Mouse (Mus musculus) heart, embryonic 15.5 days (tissue): Measurements from ENCODE around the gene Atp5e. TPM values are rescaled to one million over a fixed set of nuclear protein-coding genes. Genes with fewer than 3 reads are reported as not detected.

Source experiments
- ATAC-seq: fragments of 200-750 bp; cut with Nextera tagmentation; replicated peaks from 2 replicates; pipeline ENCODE4 v1.8.0; 2017; ENCODE audit warnings: low read depth, moderate TSS enrichment; ENCODE audit not compliant: insufficient number of reproducible peaks, insufficient read depth, low FRiP score
- H3K27ac ChIP-seq: fragments of 300-500 bp; sonication (generic); 2 replicates; pipeline ENCODE4 v1.5.1; 2015; ENCODE audit warnings: mild to moderate bottlenecking, inconsistent platforms
- H3K27me3 ChIP-seq: fragments of 300-500 bp; sonication (generic); 2 replicates; pipeline ENCODE4 v1.6.1; 2015; ENCODE audit warnings: inconsistent platforms
- H3K36me3 ChIP-seq: fragments of 300-500 bp; sonication (generic); 2 replicates; pipeline ENCODE4 v1.6.1; 2015; ENCODE audit warnings: mild to moderate bottlenecking, inconsistent platforms
- H3K4me1 ChIP-seq: fragments of 300-500 bp; sonication (generic); replicated peaks from 2 replicates; pipeline ENCODE4 v1.6.1; 2015; ENCODE audit warnings: inconsistent platforms
- H3K4me2 ChIP-seq: fragments of 300-500 bp; sonication (generic); 2 replicates; pipeline ENCODE4 v1.6.1; 2015; ENCODE audit warnings: inconsistent platforms, mild to moderate bottlenecking, moderate library complexity
- H3K4me3 ChIP-seq: fragments of 300-500 bp; sonication (generic); 2 replicates; pipeline ENCODE4 v1.5.1; 2015; ENCODE audit warnings: mild to moderate bottlenecking, inconsistent platforms
- H3K9ac ChIP-seq: fragments of 300-500 bp; sonication (generic); 2 replicates; pipeline ENCODE4 v1.6.1; 2015; ENCODE audit warnings: mild to moderate bottlenecking, inconsistent platforms
- H3K9me3 ChIP-seq: fragments of 300-500 bp; sonication (generic); replicated peaks from 2 replicates; pipeline ENCODE4 v1.6.1; 2016; ENCODE audit warnings: inconsistent platforms
- WGBS: fragments of 180-500 bp; shearing (Covaris S2); methylation state at CpG from one replicate; pipeline ENCODE4 v1.1.7; 2015; ENCODE audit warnings: mixed read lengths; 5-methylcytosine and 5-hydroxymethylcytosine counted together
- polyA plus RNA-seq: library from polyadenylated mRNA; unstranded; fragments of >200 nt; fragmentation: Nextera tagmentation; extraction: Ambion mirVana; gene quantifications from 2 replicates; pipeline ENCODE4 v1.2.1, GENCODE M21; 2015

Gene Atp5e
- 872 and 1,283 TPM in 2 replicates for polyA plus RNA-seq

DNA sequence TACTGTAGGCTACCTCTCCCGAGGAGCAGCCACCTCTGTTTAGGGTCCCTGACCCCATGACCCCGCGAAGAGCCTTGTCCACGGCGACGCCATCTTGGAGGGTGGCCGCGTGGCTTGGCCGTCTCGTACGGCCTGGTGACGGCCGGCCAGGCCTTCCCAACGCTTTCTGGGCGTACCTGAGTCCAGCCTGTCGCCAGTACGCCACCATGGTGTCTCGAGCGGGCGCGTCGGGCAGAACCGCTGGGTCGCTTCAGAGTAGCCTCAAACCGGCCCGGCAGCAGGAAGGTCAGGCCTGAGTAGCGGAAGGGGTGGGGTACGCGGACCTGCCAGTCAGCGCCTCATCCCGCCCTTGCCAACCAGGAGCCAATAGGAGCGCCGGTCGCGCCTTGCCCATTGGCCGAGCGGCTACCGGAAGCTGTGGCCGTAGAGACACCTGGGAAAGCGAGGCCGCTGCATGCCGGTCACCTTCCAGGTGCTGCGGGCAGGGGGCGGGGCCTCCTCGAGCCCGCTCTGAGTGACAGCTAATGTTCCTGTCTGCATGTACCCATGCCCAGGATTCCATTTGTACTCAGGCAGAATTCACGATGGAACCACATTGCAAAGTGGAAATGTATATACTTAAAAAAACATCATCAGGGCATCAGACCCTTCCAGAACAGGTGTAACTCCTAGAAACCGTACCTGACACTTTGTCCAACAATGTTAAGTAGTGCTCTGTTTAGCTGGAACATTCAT, at the start of gene Atp5e:
Gene Atp5e, minus strand, starts transcription at position 317 of the 735 bp plus-strand sequence.
- Histone ChIP-seq H3K36me3 (peaks cover 55% of the 10 kb centered on the region), H3K9ac (peak within 1 kb of the TSS; percentile 79), H3K4me3 (peak within 1 kb of the TSS; percentile 67), H3K27me3 (no peaks in the 10 kb centered on the region), H3K4me1 (peaks cover 8% of the 10 kb centered on the region), H3K4me2 (peak within 1 kb of the TSS; percentile 79), H3K27ac (peak within 1 kb of the TSS; percentile 76), H3K9me3 (no peaks in the 10 kb centered on the region)
- WGBS, result 2% methylated on average over 48 of the region's 48 CpGs
- ATAC-seq, result peak; percentile 99

DNA sequence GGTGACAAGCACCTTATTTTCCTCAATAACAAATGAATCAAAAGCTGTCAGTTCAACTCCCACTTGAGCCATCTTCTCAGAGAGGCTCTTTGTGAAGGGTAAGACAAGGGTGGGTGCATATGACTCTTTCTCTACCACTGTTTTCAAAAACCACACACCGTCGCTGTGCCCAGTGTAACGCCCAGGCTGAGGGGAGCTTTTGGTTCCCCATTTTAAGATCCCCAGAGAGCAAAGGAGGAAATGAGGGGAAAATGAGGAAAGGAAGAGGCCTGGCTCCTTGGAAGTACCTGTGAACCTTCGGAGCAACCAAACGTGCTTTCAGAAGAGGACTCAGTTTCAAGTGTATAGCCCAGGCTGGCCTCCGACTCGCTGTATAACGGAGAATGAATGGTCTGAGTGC, 45.9 kb upstream of the Atp5e start:
- no peak for ATAC-seq
- H3K4me3 ChIP-seq, result no peak overlapping the region
- no peaks in the 10 kb centered on the region for H3K27me3 ChIP-seq
- H3K36me3 ChIP-seq, result no peaks in the 10 kb centered on the region
- no peak overlapping the region for H3K9ac ChIP-seq
- H3K9me3 ChIP-seq, result no peaks in the 10 kb centered on the region
- H3K4me1 ChIP-seq, result no peaks in the 10 kb centered on the region
- no peak overlapping the region for H3K27ac ChIP-seq
- no peak overlapping the region for H3K4me2 ChIP-seq
- WGBS, result 87% methylated on average over 8 of the region's 8 CpGs

DNA sequence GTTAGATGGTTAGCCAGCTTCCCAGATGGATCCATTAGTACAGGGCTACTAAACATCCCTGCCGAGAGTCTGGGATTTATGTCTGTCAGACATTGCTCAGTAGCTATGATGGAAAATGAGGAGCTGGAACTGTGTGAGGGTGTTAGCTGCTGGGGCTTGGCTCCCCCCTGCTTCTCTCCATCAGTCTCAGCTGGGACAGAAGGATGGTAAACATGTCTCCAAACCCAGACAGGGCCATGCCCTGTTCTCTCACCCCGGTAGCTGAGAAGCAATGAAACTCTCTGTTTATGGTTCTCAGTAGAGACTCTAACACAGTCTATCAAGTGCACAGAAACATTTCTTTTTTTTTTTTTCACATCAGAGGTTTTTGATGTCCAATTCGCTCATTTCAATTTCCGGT, 44.1 kb upstream of the Atp5e start:
- H3K9ac ChIP-seq, result no peak overlapping the region
- H3K4me2 ChIP-seq, result no peak overlapping the region
- no peak overlapping the region for H3K4me3 ChIP-seq
- no peaks in the 10 kb centered on the region for H3K4me1 ChIP-seq
- H3K27me3 ChIP-seq, result no peaks in the 10 kb centered on the region
- no peaks in the 10 kb centered on the region for H3K36me3 ChIP-seq
- H3K27ac ChIP-seq, result no peak overlapping the region
- ATAC-seq, result no peak
- 76% methylated on average over 4 of the region's 4 CpGs for WGBS
- H3K9me3 ChIP-seq, result no peaks in the 10 kb centered on the region

- no peaks in the 10 kb centered on the region for H3K36me3 ChIP-seq
- 45% methylated on average over 25 of the region's 25 CpGs for WGBS
- H3K27ac ChIP-seq, result no peak overlapping the region
- H3K4me1 ChIP-seq, result 0 out of 2 replicates have a peak, but pooled peaks cover 7% of the 10 kb centered on the region
- H3K9me3 ChIP-seq, result no peaks in the 10 kb centered on the region
- no peak for ATAC-seq
- H3K9ac ChIP-seq, result no peak overlapping the region
- no peak overlapping the region for H3K4me3 ChIP-seq
- H3K4me2 ChIP-seq, result peak overlapping the region; percentile 31
- no peaks in the 10 kb centered on the region for H3K27me3 ChIP-seq
These were observed 39.0 kb upstream of the Atp5e start for GRCm38 (mm10) chr2:174502831-174503460.

DNA sequence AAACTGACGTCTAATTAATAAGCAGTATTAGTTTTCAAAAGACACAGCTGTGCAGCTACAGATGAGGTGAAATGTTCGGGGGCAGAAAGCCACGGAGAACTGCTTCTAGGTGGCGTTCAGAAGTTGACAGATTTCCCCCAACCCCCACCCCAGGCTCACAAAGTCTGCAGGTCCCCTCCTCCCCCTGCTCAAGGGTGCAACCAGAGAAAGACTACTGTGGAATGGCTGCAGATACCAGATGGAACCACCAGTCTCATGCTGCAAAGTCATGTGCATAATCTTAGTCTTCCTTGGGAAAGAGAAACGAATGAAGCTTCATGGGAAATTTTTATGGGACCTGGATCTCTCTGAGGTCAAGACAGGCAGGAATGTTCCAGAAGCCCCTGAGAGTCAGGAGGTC, 38.4 kb upstream of the Atp5e start:
- no peak overlapping the region for H3K4me3 ChIP-seq
- no peak overlapping the region for H3K4me2 ChIP-seq
- no peak overlapping the region for H3K27ac ChIP-seq
- no peaks in the 10 kb centered on the region for H3K36me3 ChIP-seq
- H3K27me3 ChIP-seq, result no peaks in the 10 kb centered on the region
- no peak overlapping the region for H3K9ac ChIP-seq
- H3K4me1 ChIP-seq, result 0 out of 2 replicates have a peak, but pooled peaks cover 7% of the 10 kb centered on the region
- ATAC-seq, result no peak
- WGBS, result 50% methylated on average over 5 of the region's 5 CpGs
- no peaks in the 10 kb centered on the region for H3K9me3 ChIP-seq

- Histone ChIP-seq H3K36me3 (no peaks in the 10 kb centered on the region), H3K9me3 (no peaks in the 10 kb centered on the region), H3K4me1 (0 out of 2 replicates have a peak, but pooled peaks cover 7% of the 10 kb centered on the region), H3K4me2 (no peak overlapping the region), H3K4me3 (no peak overlapping the region), H3K27me3 (no peaks in the 10 kb centered on the region), H3K27ac (no peak overlapping the region), H3K9ac (no peak overlapping the region)
- 84% methylated on average over 8 of the region's 8 CpGs for WGBS
- ATAC-seq, result no peak
These were observed 37.6 kb upstream of the Atp5e start for GRCm38 (mm10) chr2:174501517-174501916.

- H3K4me3 ChIP-seq, result no peak overlapping the region
- no peak for ATAC-seq
- H3K36me3 ChIP-seq, result no peaks in the 10 kb centered on the region
- WGBS, result 84% methylated on average over 14 of the region's 14 CpGs
- H3K27ac ChIP-seq, result no peak overlapping the region
- no peaks in the 10 kb centered on the region for H3K27me3 ChIP-seq
- H3K9me3 ChIP-seq, result no peaks in the 10 kb centered on the region
- 0 out of 2 replicates have a peak, but pooled peaks cover 7% of the 10 kb centered on the region for H3K4me1 ChIP-seq
- H3K4me2 ChIP-seq, result no peak overlapping the region
- H3K9ac ChIP-seq, result no peak overlapping the region
These were observed 37.1 kb upstream of the Atp5e start for GRCm38 (mm10) chr2:174500814-174501503.

GRCm38 (mm10) chr2:174492858-174493257, 29.0 kb upstream of the Atp5e start:
- Histone ChIP-seq H3K4me3 (no peak overlapping the region), H3K9ac (no peak overlapping the region), H3K36me3 (no peaks in the 10 kb centered on the region), H3K9me3 (no peaks in the 10 kb centered on the region), H3K4me2 (no peak overlapping the region), H3K4me1 (no peaks in the 10 kb centered on the region), H3K27ac (no peak overlapping the region), H3K27me3 (no peaks in the 10 kb centered on the region)
- WGBS, result 51% methylated on average over 2 of the region's 2 CpGs
- no peak for ATAC-seq

- no peak overlapping the region for H3K9ac ChIP-seq
- no peaks in the 10 kb centered on the region for H3K36me3 ChIP-seq
- ATAC-seq, result no peak
- no peak overlapping the region for H3K4me2 ChIP-seq
- H3K9me3 ChIP-seq, result no peaks in the 10 kb centered on the region; the same call in 1 of the 2 replicates
- H3K4me3 ChIP-seq, result no peak overlapping the region
- 79% methylated on average over 5 of the region's 5 CpGs for WGBS
- no peaks in the 10 kb centered on the region for H3K27me3 ChIP-seq
- no peak overlapping the region for H3K27ac ChIP-seq
- no peaks in the 10 kb centered on the region for H3K4me1 ChIP-seq
These were observed 23.1 kb upstream of the Atp5e start for GRCm38 (mm10) chr2:174487005-174487404.

DNA sequence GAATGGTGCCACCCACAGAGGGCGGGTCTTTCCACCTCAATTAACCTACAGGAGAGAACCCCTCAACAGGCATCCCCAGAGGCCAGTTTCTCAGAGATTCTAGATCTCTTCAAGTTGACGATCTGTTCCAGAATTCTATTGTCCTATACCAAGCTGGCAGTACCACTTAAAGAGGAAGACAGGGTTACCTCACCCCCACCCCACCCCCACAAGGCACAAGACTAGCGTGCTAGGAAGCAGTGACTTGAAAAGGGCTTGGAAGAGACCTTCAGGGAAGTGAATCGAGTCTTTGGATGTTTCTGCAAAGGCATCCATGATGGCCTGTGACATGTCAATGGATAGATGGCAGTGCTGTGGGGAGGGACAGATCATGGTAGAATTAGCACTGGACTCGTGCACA, 14.8 kb upstream of the Atp5e start:
- H3K4me2 ChIP-seq, result no peak overlapping the region
- WGBS, result 65% methylated on average over 5 of the region's 5 CpGs
- no peak overlapping the region for H3K27ac ChIP-seq
- ATAC-seq, result no peak
- no peak overlapping the region for H3K4me3 ChIP-seq
- no peaks in the 10 kb centered on the region for H3K27me3 ChIP-seq
- no peaks in the 10 kb centered on the region for H3K4me1 ChIP-seq
- H3K9ac ChIP-seq, result no peak overlapping the region
- H3K36me3 ChIP-seq, result no peaks in the 10 kb centered on the region
- no peaks in the 10 kb centered on the region; the same call in 1 of the 2 replicates for H3K9me3 ChIP-seq

DNA sequence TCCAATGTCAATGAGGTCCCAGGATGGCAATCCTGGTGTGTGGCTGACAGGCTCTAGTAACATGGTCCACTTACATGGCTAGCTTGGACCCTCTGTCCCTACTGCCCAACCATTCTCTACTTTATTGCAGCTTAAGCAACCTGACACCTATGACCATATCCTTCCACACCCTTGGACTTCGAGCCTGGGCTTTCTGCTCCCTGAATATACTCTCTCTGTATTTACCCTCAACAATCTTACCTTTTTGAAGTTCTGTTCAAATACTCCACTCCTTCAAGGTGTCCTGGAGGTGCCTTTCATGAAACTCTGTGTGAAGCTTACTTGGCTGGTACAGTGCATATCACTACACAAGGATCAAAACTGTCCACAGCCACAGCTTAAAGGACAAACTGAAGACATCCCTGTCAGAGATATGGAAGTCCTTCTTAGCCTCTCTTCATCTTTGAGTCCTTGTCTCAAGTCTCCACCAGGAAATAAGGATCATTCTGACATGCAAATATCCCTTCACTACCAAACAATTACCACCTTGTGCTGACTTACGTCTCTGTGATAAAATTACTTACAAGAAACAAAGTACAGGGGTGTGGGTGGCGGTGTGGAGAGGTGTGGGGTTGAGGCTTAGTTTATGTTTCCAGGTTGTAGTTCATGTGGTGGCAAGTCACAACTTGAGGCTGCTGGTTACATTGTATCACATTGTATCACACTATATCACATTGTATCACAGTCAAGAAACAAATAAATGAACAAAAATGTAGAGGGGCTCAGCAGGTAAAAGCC, 13.8 kb upstream of the Atp5e start:
- Histone ChIP-seq H3K27ac (no peak overlapping the region), H3K4me3 (no peak overlapping the region), H3K9ac (no peak overlapping the region), H3K9me3 (no peaks in the 10 kb centered on the region; the same call in 1 of the 2 replicates), H3K4me2 (no peak overlapping the region), H3K4me1 (peaks cover 4% of the 10 kb centered on the region; the same call in 1 of the 2 replicates), H3K36me3 (no peaks in the 10 kb centered on the region), H3K27me3 (no peaks in the 10 kb centered on the region)
- WGBS, result 65% methylated on average over 3 of the region's 3 CpGs
- no peak for ATAC-seq
